Mouse (Mus musculus) bone marrow macrophage, adult 2 months (primary cell): ENCODE measurements at regions not wholly inside any gene's neighbourhood (a gene's known extent, or its start where the extent isn't known, plus 50 kb on each side); places are given as distances from the start of the nearest gene placed in this dataset.

ENCODE experiments used
- CTCF ChIP-seq: IDR thresholded peaks from 2 replicates; pipeline ENCODE4 v1.5.1; 2012; ENCODE audit warnings: low read depth, mild to moderate bottlenecking, low read length, moderate library complexity
- POLR2A ChIP-seq: IDR thresholded peaks from 2 replicates; pipeline ENCODE4 v1.6.1; 2012; ENCODE audit warnings: mild to moderate bottlenecking, low read depth, low read length, borderline replicate concordance

DNA sequence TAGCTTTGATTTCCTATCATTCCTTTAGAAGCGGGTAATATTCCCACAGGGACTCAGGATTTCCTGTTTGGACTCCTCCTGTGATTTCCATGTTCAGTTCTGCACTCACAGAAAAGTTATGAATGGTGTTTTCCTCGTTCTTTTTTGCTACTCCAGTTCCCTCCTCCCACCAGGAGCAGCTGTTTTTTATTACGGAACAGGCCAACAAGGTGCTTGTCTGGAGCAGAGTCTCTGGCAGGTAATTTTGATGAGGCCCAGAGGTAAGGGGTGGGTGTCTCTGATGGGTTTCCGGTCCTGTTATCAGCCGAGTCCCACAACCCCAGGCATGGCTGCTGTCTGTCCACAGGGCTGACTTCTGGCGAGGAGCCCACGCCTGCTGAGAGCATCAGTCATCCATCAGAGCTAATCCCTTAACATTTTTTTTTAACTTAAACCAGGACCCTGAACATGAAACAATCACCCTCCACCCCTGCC, 364.7 kb downstream of the Ets1 start:
- no peak for TF ChIP-seq CTCF
- no peak for TF ChIP-seq POLR2A
